Mouse (Mus musculus): ENCODE measurements around the gene Zfand2b. TPM values are rescaled to one million over a fixed set of nuclear protein-coding genes. Genes with fewer than 3 reads are reported as not detected.

The Zfand2b gene
- total RNA-seq, 2 experiments from 2014 or later = 29.4 to 31.8 TPM

DNA sequence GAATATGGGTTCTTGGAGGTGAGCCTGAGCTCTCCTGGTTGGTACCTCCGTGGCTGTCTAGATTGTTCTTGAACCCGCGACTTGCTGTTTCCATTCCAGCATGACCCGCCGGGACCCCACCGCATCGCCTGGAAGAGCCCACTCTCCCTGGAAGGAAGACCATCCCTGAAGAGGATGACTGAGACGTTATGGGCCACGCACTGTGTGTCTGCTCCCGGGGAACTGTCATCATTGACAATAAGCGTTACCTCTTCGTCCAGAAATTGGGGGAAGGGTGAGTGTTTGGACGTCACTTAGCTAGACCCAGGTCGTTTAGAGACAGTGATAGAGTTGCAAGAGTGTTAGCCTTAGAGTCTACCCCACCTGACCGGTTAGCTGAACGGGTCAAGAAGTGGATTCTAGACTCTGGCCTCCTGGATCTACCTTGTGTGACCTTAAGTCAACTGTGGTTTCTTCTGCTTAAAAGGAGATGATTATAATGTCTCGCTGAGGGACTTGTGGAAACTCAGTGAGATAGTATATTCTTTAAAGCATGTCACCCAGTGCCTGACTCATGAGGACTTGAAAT, 42.8 kb downstream of the Zfand2b start:
- DNase-seq (ENCODE audit: low spot score in 2 of 2) = no peak

GRCm38 (mm10) chr1:75212542-75212941, 44.1 kb downstream of the Zfand2b start:
- no peak for DNase-seq (ENCODE audit: low spot score in 2 of 2)

DNA sequence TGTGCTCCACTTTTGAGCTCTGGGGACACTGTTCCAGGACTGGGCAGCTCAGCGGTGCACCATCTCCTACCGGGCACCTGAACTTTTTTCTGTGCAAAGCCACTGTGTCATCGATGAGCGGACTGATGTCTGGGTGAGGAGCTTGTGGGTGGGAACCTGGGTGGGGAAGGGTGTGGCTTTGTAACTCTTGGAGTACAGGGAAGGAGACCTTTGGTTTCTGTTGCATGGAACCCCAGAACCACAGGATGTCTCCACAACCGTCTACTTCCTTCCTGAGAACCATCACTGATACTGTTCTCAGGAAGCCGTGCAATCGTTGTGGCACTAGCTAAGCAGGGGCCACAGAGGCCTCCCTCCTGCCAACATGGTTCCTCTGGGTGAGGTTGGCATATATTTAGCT, 44.6 kb downstream of the Zfand2b start:
- DNase-seq (ENCODE audit: low spot score in 2 of 2) = no peak

- DNase-seq (ENCODE audit: low spot score in 2 of 2) = no peak
Measured at GRCm38 (mm10) chr1:75214442-75214841, 46.0 kb downstream of the Zfand2b start.

DNA sequence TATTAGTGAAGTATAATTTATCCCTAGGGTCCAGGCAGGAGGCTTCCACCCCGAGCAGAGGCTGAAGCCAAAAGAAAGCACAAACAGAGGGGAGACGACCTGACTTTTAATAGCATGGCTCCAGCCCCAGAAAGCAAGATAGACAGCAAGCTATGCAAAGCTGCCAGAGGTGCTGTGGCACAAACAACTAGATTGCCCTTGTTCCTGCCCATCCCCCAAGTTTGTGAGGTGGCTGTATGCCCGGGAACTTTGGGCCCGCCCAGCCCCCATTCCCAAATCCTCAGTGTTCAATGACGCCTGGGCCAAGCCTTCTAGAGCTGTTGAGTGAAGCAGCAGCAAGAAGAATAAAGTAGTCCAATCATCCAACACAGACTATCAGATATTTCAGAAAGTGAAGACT, 46.4 kb downstream of the Zfand2b start:
- DNase-seq (ENCODE audit: low spot score in 2 of 2) = peak in 1 of 2 experiments; percentile 42

DNA sequence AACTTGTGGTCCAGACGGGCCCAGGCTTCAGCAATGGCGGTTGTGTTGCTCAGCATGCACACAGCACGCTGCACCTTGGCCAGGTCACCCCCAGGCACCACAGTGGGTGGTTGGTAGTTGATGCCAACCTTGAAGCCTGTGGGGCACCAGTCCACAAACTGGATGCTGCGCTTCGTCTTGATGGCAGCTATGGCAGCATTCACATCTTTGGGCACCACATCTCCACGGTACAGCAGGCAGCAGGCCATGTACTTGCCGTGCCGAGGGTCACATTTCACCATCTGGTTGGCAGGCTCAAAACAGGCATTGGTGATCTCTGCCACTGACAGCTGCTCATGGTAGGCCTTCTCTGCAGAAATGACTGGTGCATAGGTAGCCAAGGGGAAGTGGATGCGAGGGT, 47.3 kb downstream of the Zfand2b start:
- DNase-seq (ENCODE audit: low spot score in 2 of 2) = no peak

GRCm38 (mm10) chr1:75216797-75217585, 48.5 kb downstream of the Zfand2b start:
- DNase-seq (ENCODE audit: low spot score in 2 of 2) = no peak

DNA sequence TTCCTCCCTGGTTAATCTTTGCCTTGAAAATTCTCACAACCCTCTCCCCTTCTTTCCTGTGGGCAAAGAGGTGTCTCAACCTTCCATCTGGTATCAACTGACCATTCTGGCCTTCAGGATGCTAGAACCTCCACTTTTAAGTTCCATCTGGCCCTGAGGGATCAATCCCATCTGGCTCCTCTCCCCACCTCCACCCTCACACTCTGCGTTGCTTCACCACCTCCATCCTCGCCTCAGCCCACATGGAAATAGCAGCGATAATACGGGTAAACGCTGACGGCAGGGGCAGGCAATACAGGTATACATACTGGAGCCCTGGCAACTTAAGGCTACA, 49.4 kb downstream of the Zfand2b start:
- DNase-seq (ENCODE audit: low spot score in 2 of 2) = no peak

DNA sequence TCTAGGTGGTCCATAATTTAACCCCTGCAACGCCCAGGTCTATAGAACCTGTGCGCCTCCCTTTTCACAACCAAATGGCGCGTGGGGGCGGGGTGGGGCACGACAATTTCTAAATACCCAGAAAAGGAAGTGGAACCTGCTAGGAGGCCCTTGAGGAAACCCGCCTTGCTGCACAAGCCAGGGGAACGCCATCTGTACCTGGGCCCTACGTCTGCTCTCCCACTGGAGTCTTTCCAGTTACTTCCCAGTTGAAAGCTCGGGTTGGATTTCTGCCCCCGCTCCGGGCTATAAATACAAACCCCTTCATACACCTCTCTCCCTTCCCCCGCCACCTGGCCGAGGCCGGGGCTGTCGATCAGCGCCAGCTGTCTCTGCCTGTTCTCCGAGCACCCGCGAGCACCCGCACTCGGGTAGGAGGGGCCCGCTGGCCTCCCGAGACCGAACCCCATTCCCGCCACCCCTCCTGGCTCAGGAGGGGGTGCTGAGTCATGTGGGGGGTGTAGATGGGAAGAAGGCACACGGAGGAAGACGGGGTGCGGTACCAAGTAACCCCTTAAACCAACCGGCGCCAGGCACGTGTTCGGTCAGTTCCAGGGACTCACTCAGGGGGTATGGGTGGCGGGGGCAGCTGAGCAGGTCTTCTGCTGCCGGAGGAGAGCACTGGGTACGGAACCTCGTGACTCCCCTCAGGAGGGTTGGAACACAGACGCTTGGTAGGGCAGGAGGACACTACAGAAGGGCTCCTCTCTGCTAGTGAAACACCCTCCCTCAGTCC, 50.0 kb downstream of the Zfand2b start:
- DNase-seq (ENCODE audit: low spot score in 2 of 2) = peak; percentile 42 to 52

DNA sequence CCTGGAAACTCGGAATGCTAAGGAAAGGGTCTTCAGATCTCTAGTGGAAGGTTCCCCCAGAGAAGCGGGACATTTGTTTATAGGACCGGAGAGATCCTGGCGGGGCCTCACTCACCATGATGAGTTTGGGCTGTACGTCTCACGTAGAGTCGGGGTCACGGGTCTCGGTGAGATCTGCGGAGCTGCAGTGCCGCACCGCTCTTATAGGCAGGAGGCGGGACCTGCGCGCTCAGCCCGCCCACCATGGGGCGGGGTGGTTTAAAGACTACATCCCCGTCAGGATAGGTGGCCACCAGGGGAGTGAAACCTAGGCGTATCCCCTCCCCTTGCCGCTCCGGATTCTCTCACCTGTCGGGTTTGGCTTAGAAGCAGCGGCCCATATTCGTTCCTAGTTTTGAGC, 50.6 kb downstream of the Zfand2b start:
- DNase-seq (ENCODE audit: low spot score in 2 of 2) = peak; percentile 87 to 92

DNA sequence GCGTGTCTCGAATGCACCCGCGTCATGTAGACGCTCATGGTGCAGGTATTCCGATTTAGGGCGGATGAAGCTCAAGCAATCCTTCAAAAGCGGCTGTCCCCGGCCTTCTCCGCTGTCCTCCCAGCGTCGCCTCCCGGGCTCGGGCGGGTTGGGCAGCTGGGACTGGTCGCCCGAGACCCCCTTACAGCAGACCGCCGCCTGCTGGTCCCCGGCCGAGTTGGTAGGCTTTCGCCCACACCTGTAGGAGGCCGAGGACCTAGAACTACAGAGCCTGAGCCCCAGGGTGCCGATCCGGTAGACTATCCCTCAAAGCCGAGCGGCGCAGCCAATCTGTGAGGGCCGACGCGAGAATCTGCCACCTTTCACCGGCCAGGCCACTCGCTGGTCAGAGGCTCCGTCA, 51.1 kb downstream of the Zfand2b start, which contains the start of gene Tuba4a:
Gene Tuba4a (minus strand): TSS at position 335 of the 400 bp plus-strand sequence.
- DNase-seq (ENCODE audit: low spot score in 2 of 2) = peak in 1 of 2 experiments; percentile 44

Small RNA genes within 50 kb of the gene (microRNA-seq; reads per million reads assigned to microRNA genes)
- gene Gm27943 (ENCODE audit: borderline number of aligned reads in 2 of 2) = 0 reads per million in 2 experiments

Other genes with a start within 250 kb of the Zfand2b start
- gene Cfap65, start 233.0 kb upstream of the Zfand2b start, total RNA-seq (2021) = not detected
- under 1 TPM; 0.13 to 0.20 TPM for gene Ihh, start 217.0 kb upstream of the Zfand2b start, total RNA-seq (2021)
- 1 to 10 TPM; 6.1 to 7.4 TPM for gene Nhej1, start 43.4 kb upstream of the Zfand2b start, total RNA-seq (2021)
- under 1 TPM; 0.32 to 0.63 TPM for gene Slc23a3, start 34.8 kb upstream of the Zfand2b start, total RNA-seq (2021)
- gene Cnppd1, start 25.9 kb upstream of the Zfand2b start, total RNA-seq (2021) = 10 to 100 TPM; 32.3 to 33.2 TPM
- gene Retreg2, start 25.9 kb upstream of the Zfand2b start, total RNA-seq (2021) = 10 to 100 TPM; 86.5 to 95.1 TPM
- gene Abcb6, start 11.7 kb downstream of the Zfand2b start, total RNA-seq (2021) = 10 to 100 TPM; 23.1 to 23.3 TPM
- 10 to 100 TPM; 13.0 to 18.5 TPM for gene Ankzf1, start 23.5 kb downstream of the Zfand2b start, total RNA-seq (2021)
- 10 to 100 TPM; 38.0 to 42.7 TPM for gene Atg9a, start 23.6 kb downstream of the Zfand2b start, total RNA-seq (2021)
- 10 to 100 TPM; 16.6 to 22.8 TPM for gene Glb1l, start 42.2 kb downstream of the Zfand2b start, total RNA-seq (2021)
- gene Stk16, start 42.2 kb downstream of the Zfand2b start, total RNA-seq (2021) = 100 to 1,000 TPM; 117 to 119 TPM
- gene Tuba4a, start 51.2 kb downstream of the Zfand2b start, total RNA-seq (2021) = 100 to 1,000 TPM in 1 of 2 experiments, 10 to 100 TPM in 1; 48.9 to 119 TPM
- gene A630095N17Rik, start 63.5 kb downstream of the Zfand2b start, total RNA-seq (2021) = not detected
- gene Dnajb2, start 67.8 kb downstream of the Zfand2b start, total RNA-seq (2021) = 100 to 1,000 TPM; 118 to 204 TPM
- gene Ptprn, start 95.9 kb downstream of the Zfand2b start, total RNA-seq (2021) = 10 to 100 TPM; 51.0 to 59.5 TPM
- gene Resp18, start 109.8 kb downstream of the Zfand2b start, total RNA-seq (2021) = 100 to 1,000 TPM; 141 to 165 TPM
- 10 to 100 TPM; 90.1 to 90.6 TPM for gene Dnpep, start 149.3 kb downstream of the Zfand2b start, total RNA-seq (2021)
- gene Des, start 191.7 kb downstream of the Zfand2b start, total RNA-seq (2021) = 10 to 100 TPM; 15.9 to 21.3 TPM
- 10 to 100 TPM in 1 of 2 experiments, 1 to 10 TPM in 1; 7.3 to 10.8 TPM for gene Speg, start 206.7 kb downstream of the Zfand2b start, total RNA-seq (2021)